Mouse (Mus musculus) activated CD4-positive, CD25-positive, alpha-beta regulatory T cell (primary cell): Measurements from ENCODE around the gene Fbxw4. TPM values are rescaled to one million over a fixed set of nuclear protein-coding genes. Genes with fewer than 3 reads are reported as not detected.

Experiments used
- polyA plus RNA-seq, 2 experiments: library from polyadenylated mRNA; unstranded; fragments of 100-300 nt; shearing (Covaris generic); gene quantifications; one replicate each; pipeline ENCODE4 v1.2.1; 2017

The Fbxw4 gene
- polyA plus RNA-seq, result 10 to 100 TPM; 22.4 to 22.6 TPM

DNA sequence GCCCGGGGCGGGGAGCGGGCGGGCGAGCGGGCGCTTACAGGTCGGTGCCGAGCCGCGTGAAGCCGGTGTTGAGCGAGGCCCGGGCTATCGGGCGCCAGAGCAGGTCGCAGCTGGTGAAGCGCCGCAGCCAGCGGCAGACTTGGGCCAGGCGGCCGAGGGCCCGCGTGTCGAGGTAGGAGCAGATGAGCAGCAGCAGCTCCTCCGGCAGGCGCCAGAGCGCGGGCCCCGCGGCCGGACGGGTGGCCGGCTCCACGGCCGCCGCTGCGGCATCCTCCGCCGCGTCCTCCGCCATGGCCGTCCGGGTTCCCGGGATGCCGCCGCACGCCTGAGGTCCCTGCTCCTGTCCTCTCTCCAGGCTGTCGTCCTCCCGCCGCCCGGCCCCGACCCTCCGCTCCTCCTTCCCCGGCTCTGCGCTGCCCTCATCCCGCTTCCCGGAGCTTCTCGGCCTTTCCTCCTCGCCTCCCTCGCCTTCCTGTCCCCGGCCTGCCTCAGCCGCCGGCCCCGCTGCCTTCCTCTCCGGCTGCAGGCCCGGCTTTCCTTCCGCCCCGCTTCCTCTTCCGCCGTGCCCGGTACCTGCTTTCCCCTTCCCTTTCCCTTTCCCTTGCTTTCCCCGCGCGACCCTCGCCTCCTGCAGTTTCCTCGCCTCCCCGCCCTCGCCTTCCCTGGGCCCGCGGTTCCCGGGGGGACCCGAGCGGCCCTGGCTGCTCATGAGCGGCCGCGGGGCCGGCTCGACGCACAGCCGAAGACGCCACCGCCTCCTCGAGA is at the start of gene Fbxw4:
TSS of gene Fbxw4 (minus strand) at position 575 of the 765 bp plus-strand sequence.

DNA sequence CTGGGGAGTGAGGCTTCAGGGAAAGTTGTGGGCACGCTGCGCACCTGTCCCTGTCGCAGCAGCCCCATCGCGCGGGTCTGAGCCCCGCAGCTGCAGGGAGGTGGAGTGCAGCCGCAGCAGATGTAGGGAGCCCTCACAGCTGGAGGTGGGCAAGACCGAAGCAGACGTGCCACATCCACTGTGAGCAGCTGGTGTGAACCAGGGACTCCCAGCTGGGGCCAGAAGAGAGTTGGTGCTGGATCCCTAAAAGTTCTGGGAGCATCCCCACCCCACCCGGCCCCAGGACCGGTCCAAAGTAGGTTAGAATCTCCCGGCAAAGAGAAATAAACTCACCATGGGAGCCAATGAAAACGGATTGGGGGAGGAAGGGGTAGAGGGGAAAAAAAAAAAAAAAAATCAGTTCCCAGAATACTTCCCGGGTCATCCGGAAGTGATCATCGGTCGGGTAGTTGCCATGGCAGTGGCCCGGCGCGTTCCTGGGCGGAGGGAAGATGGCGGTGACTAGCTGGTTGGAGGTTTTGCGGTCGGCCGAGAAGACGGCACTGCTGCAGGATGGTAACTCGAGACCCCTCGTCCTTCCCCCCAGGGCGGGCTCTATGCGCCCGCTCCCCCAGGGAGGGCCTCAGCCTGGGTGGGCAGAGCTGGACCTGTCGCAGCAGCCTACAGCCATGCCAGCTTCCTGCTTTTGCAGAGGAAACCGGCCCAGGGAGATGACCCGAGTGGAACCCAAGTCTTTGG is 99.8 kb downstream of the Fbxw4 start, which contains the start of the genes Poll and Gm17018:
TSS of gene Poll (minus strand) at position 379 of the 738 bp plus-strand sequence.
TSS of gene Gm17018 (plus strand) at position 463 of the 738 bp plus-strand sequence.

Other genes with a start within 250 kb of the Fbxw4 start
- gene Poll, start 99.8 kb downstream of the Fbxw4 start, polyA plus RNA-seq, result 10 to 100 TPM; 10.2 to 10.8 TPM
- gene Gm17018, start 99.7 kb downstream of the Fbxw4 start, polyA plus RNA-seq, result 10 to 100 TPM; 41.9 to 48.9 TPM
- gene Fgf8, start 82.6 kb upstream of the Fbxw4 start, polyA plus RNA-seq, result not detected
- gene Npm3, start 89.3 kb upstream of the Fbxw4 start, polyA plus RNA-seq, result 10 to 100 TPM; 39.7 to 65.6 TPM
- 100 to 1,000 TPM; 142 to 186 TPM for gene Mgea5, start 123.5 kb upstream of the Fbxw4 start, polyA plus RNA-seq
- 10 to 100 TPM in 1 of 2 experiments, 1 to 10 TPM in 1; 8.6 to 14.1 TPM for gene Kcnip2, start 155.7 kb upstream of the Fbxw4 start, polyA plus RNA-seq